Mouse (Mus musculus): ENCODE results near the gene Rpl24. TPM values are rescaled to one million over a fixed set of nuclear protein-coding genes. Genes with fewer than 3 reads are reported as not detected.
"Not testable (repeated sequence)": the region's sequence is repeated elsewhere in the genome, so short reads cannot be mapped to it uniquely, and the experiment has no call there.

The Rpl24 gene
- polyA plus RNA-seq (2015; fragmentation: Nextera tagmentation; extraction: Ambion mirVana): 547 and 605 TPM in 2 replicates

GRCm38 (mm10) chr16:55966212-55966871 lies at the start of gene Rpl24:
Gene Rpl24, plus strand, starts transcription at chr16:55966275.
- WGBS (ENCODE audit: insufficient replicate concordance): under 1% methylated on average over 42 of the region's 42 CpGs
- H3K27ac ChIP-seq: peak within 1 kb of the TSS; percentile 82
- DNase-seq (peak; percentile 86), ATAC-seq (ENCODE audit: low read depth) (peak; percentile 89)
- peak within 1 kb of the TSS; percentile 91 for H3K9ac ChIP-seq
- no peaks in the 10 kb centered on the region for H3K9me3 ChIP-seq (replicated peaks)
- peak within 1 kb of the TSS; percentile 92 for H3K4me2 ChIP-seq
- peaks cover 37% of the 10 kb centered on the region for H3K36me3 ChIP-seq
- no peaks in the 10 kb centered on the region for H3K27me3 ChIP-seq
- H3K4me3 ChIP-seq (replicated peaks): peak within 1 kb of the TSS; percentile 86
- H3K4me1 ChIP-seq (replicated peaks): peaks cover 51% of the 10 kb centered on the region

GRCm38 (mm10) chr16:55922079-55922478 lies 44.0 kb upstream of the Rpl24 start:
- Histone ChIP-seq H3K27ac (no peak overlapping the region), H3K4me3 (replicated peaks) (no peak overlapping the region), H3K4me2 (no peak overlapping the region), H3K27me3 (no peaks in the 10 kb centered on the region), H3K9ac (no peak overlapping the region), H3K36me3 (peaks cover 21% of the 10 kb centered on the region), H3K9me3 (replicated peaks) (no peaks in the 10 kb centered on the region), H3K4me1 (replicated peaks) (peaks cover 18% of the 10 kb centered on the region)
- 84% methylated on average over 10 of the region's 10 CpGs for WGBS (ENCODE audit: insufficient replicate concordance)
- no peak for ATAC-seq (ENCODE audit: low read depth)
- DNase-seq: no peak

GRCm38 (mm10) chr16:55924010-55924409 lies 42.1 kb upstream of the Rpl24 start:
- H3K4me2 ChIP-seq: no peak overlapping the region
- DNase-seq: no peak
- ATAC-seq (ENCODE audit: low read depth): peak; percentile 84
- H3K27me3 ChIP-seq: no peaks in the 10 kb centered on the region
- H3K36me3 ChIP-seq: peaks cover 21% of the 10 kb centered on the region
- 50% methylated on average over 4 of the region's 4 CpGs for WGBS (ENCODE audit: insufficient replicate concordance)
- no peaks in the 10 kb centered on the region for H3K9me3 ChIP-seq (replicated peaks)
- H3K9ac ChIP-seq: no peak overlapping the region
- no peak overlapping the region for H3K27ac ChIP-seq
- H3K4me1 ChIP-seq (replicated peaks): peaks cover 18% of the 10 kb centered on the region
- H3K4me3 ChIP-seq (replicated peaks): no peak overlapping the region

GRCm38 (mm10) chr16:55933681-55934343 lies 32.3 kb upstream of the Rpl24 start:
- H3K27me3 ChIP-seq: no peaks in the 10 kb centered on the region
- under 1% methylated on average over 32 of the region's 32 CpGs for WGBS (ENCODE audit: insufficient replicate concordance)
- peak overlapping the region; percentile 79 for H3K4me3 ChIP-seq (replicated peaks)
- no peaks in the 10 kb centered on the region for H3K9me3 ChIP-seq (replicated peaks)
- peak overlapping the region; percentile 67 for H3K27ac ChIP-seq
- peak overlapping the region; percentile 84 for H3K9ac ChIP-seq
- peak; percentile 22 for ATAC-seq (ENCODE audit: low read depth)
- peaks cover 15% of the 10 kb centered on the region for H3K4me1 ChIP-seq (replicated peaks)
- peak; percentile 41 for DNase-seq
- peak overlapping the region; percentile 82 for H3K4me2 ChIP-seq
- H3K36me3 ChIP-seq: no peaks in the 10 kb centered on the region

- Histone ChIP-seq H3K27ac (peak within 1 kb of the TSS; percentile 67), H3K9me3 (replicated peaks) (no peaks in the 10 kb centered on the region), H3K4me2 (peak within 1 kb of the TSS; percentile 82), H3K9ac (peak within 1 kb of the TSS; percentile 84), H3K27me3 (no peaks in the 10 kb centered on the region), H3K36me3 (no peaks in the 10 kb centered on the region), H3K4me3 (replicated peaks) (peak within 1 kb of the TSS; percentile 79), H3K4me1 (replicated peaks) (peaks cover 15% of the 10 kb centered on the region)
- ATAC-seq (ENCODE audit: low read depth): peak; percentile 99
- DNase-seq: peak; percentile 90
- under 1% methylated on average over 24 of the region's 24 CpGs for WGBS (ENCODE audit: insufficient replicate concordance)
These were observed 31.5 kb upstream of the Rpl24 start, which contains the start of gene Cep97 for GRCm38 (mm10) chr16:55934453-55935037. Gene Cep97, minus strand, starts transcription at chr16:55934855.

- Histone ChIP-seq H3K27ac (no peak overlapping the region), H3K4me3 (replicated peaks) (no peak overlapping the region), H3K9me3 (replicated peaks) (no peaks in the 10 kb centered on the region), H3K4me2 (no peak overlapping the region), H3K27me3 (no peaks in the 10 kb centered on the region), H3K36me3 (no peaks in the 10 kb centered on the region), H3K9ac (no peak overlapping the region), H3K4me1 (replicated peaks) (no peaks in the 10 kb centered on the region)
- DNase-seq (no peak), ATAC-seq (ENCODE audit: low read depth) (no peak)
- WGBS (ENCODE audit: insufficient replicate concordance): 78% methylated on average over 4 of the region's 4 CpGs
These were observed 27.3 kb upstream of the Rpl24 start for GRCm38 (mm10) chr16:55938761-55939160.

GRCm38 (mm10) chr16:55939703-55940102 lies 26.4 kb upstream of the Rpl24 start:
- Histone ChIP-seq H3K4me2 (no peak overlapping the region), H3K36me3 (no peaks in the 10 kb centered on the region), H3K27ac (no peak overlapping the region), H3K27me3 (no peaks in the 10 kb centered on the region), H3K9me3 (replicated peaks) (no peaks in the 10 kb centered on the region), H3K9ac (no peak overlapping the region), H3K4me3 (replicated peaks) (no peak overlapping the region), H3K4me1 (replicated peaks) (no peaks in the 10 kb centered on the region)
- 75% methylated on average over 6 of the region's 6 CpGs for WGBS (ENCODE audit: insufficient replicate concordance)
- no peak for DNase-seq
- peak; percentile 56; the same call in 1 of the 2 replicates for ATAC-seq (ENCODE audit: low read depth)

- H3K4me3 ChIP-seq (replicated peaks): no peak overlapping the region
- 85% methylated on average over 4 of the region's 4 CpGs for WGBS (ENCODE audit: insufficient replicate concordance)
- no peaks in the 10 kb centered on the region for H3K4me1 ChIP-seq (replicated peaks)
- no peaks in the 10 kb centered on the region for H3K9me3 ChIP-seq (replicated peaks)
- no peak overlapping the region for H3K9ac ChIP-seq
- H3K27me3 ChIP-seq: no peaks in the 10 kb centered on the region
- no peaks in the 10 kb centered on the region for H3K36me3 ChIP-seq
- DNase-seq (no peak), ATAC-seq (ENCODE audit: low read depth) (no peak)
- no peak overlapping the region for H3K4me2 ChIP-seq
- no peak overlapping the region for H3K27ac ChIP-seq
These were observed 25.3 kb upstream of the Rpl24 start for GRCm38 (mm10) chr16:55940781-55941180.

- no peaks in the 10 kb centered on the region for H3K27me3 ChIP-seq
- DNase-seq: no peak
- 47% methylated on average over 3 of the region's 3 CpGs for WGBS (ENCODE audit: insufficient replicate concordance)
- H3K9ac ChIP-seq: no peak overlapping the region
- H3K4me3 ChIP-seq (replicated peaks): no peak overlapping the region
- no peak overlapping the region for H3K27ac ChIP-seq
- no peak for ATAC-seq (ENCODE audit: low read depth)
- no peaks in the 10 kb centered on the region for H3K9me3 ChIP-seq (replicated peaks)
- H3K4me2 ChIP-seq: no peak overlapping the region
- H3K36me3 ChIP-seq: no peaks in the 10 kb centered on the region
- H3K4me1 ChIP-seq (replicated peaks): peaks cover 7% of the 10 kb centered on the region
These were observed 18.8 kb upstream of the Rpl24 start for GRCm38 (mm10) chr16:55947266-55947665.

GRCm38 (mm10) chr16:55947876-55948410 lies 18.1 kb upstream of the Rpl24 start:
- ATAC-seq (ENCODE audit: low read depth); H3K27ac ChIP-seq: not testable (repeated sequence)

GRCm38 (mm10) chr16:55948963-55949362 lies 17.1 kb upstream of the Rpl24 start:
- Histone ChIP-seq H3K9me3 (replicated peaks) (no peaks in the 10 kb centered on the region), H3K27me3 (no peaks in the 10 kb centered on the region), H3K4me3 (replicated peaks) (no peak overlapping the region), H3K9ac (no peak overlapping the region), H3K4me2 (0 out of 2 replicates have a peak overlapping the region, but pooled peaks have one; percentile 4), H3K36me3 (no peaks in the 10 kb centered on the region), H3K27ac (no peak overlapping the region), H3K4me1 (replicated peaks) (peaks cover 7% of the 10 kb centered on the region)
- DNase-seq: no peak
- WGBS (ENCODE audit: insufficient replicate concordance): 12% methylated on average over 7 of the region's 7 CpGs
- ATAC-seq (ENCODE audit: low read depth): no peak

More at GRCm38 (mm10) chr16:55947876-55948410, 18.1 kb upstream of the Rpl24 start:
- H3K27me3 ChIP-seq; DNase-seq; H3K36me3 ChIP-seq; H3K4me1 ChIP-seq (replicated peaks); H3K4me2 ChIP-seq; H3K9me3 ChIP-seq (replicated peaks); H3K4me3 ChIP-seq (replicated peaks); H3K9ac ChIP-seq: not testable (repeated sequence)
- 73% methylated on average over 2 of the region's 2 CpGs for WGBS (ENCODE audit: insufficient replicate concordance)
